Mouse (Mus musculus) spleen, embryonic (tissue): ENCODE results near the gene Tmem206.

Source experiments
- CTCF ChIA-PET: fragments of 350-600 bp; sonication (Branson Sonifier 250); formaldehyde crosslinking; loops from one replicate; lab custom pipeline; 2022; lab: Charles Lee

Gene Tmem206

GRCm38 (mm10) chr1:191395200-191395599, 69.5 kb downstream of the Tmem206 start:
- CTCF ChIA-PET: no interaction called here

- CTCF ChIA-PET: no interaction called here
Observed at GRCm38 (mm10) chr1:191395871-191396433, 70.2 kb downstream of the Tmem206 start.

- CTCF ChIA-PET: interaction anchor here (0.6 kb wide), 1 partner anchor 13 kb away, joined by 4 read pairs; no protein-coding TSS in a partner anchor
Observed at GRCm38 (mm10) chr1:191396446-191396845, 70.7 kb downstream of the Tmem206 start.

- CTCF ChIA-PET: interaction anchor here (0.6 kb wide), 1 partner anchor 14 kb away, joined by 4 read pairs; no protein-coding TSS in a partner anchor
Observed at GRCm38 (mm10) chr1:191396897-191397849, 71.5 kb downstream of the Tmem206 start.
